Mouse (Mus musculus): ENCODE measurements around the gene Tmem116. TPM values are rescaled to one million over a fixed set of nuclear protein-coding genes. Genes with fewer than 3 reads are reported as not detected.
A peak's percentile ranks its signal among the peaks of the same experiment; 100 is the strongest.
"Not testable (repeated sequence)": the region's sequence is repeated elsewhere in the genome, so short reads cannot be mapped to it uniquely, and the experiment has no call there.

Gene Tmem116
- polyA plus RNA-seq, 1 experiment from 2014 or later: 2.6 TPM

GRCm38 (mm10) chr5:121472411-121472810 is 20.7 kb downstream of the Tmem116 start:
- Histone ChIP-seq H3K9me3 (ENCODE audit: control insufficient read depth, low read length) (no peaks in the 10 kb centered on the region), H3K27me3 (replicated peaks; ENCODE audit: control insufficient read depth, insufficient read depth, low read length) (no peaks in the 10 kb centered on the region), H3K4me3 (ENCODE audit: low read depth, low read length) (no peak overlapping the region), H3K4me2 (ENCODE audit: low read depth, low read length) (no peak overlapping the region), H3K9ac (ENCODE audit: low read depth, low read length) (no peak overlapping the region), H3K4me1 (ENCODE audit: control insufficient read depth, insufficient read depth, low read length) (no peaks in the 10 kb centered on the region), H3K36me3 (ENCODE audit: control insufficient read depth, insufficient read depth, low read length) (no peaks in the 10 kb centered on the region), H3K27ac (replicated peaks; ENCODE audit: low read depth, low read length) (no peak overlapping the region)
- ATAC-seq (ENCODE audit: low read depth): no peak
- 84% methylated on average over 2 of the region's 2 CpGs for WGBS
- DNase-seq (ENCODE audit: low spot score): no peak

- 72% methylated on average over 7 of the region's 7 CpGs for WGBS
- no peak for DNase-seq (ENCODE audit: low spot score)
- H3K27me3 ChIP-seq (replicated peaks; ENCODE audit: control insufficient read depth, insufficient read depth, low read length): no peaks in the 10 kb centered on the region
- ATAC-seq (ENCODE audit: low read depth): no peak
- H3K36me3 ChIP-seq (ENCODE audit: control insufficient read depth, insufficient read depth, low read length): no peaks in the 10 kb centered on the region
- H3K27ac ChIP-seq (replicated peaks; ENCODE audit: low read depth, low read length): no peak overlapping the region
- no peak overlapping the region for H3K9ac ChIP-seq (ENCODE audit: low read depth, low read length)
- H3K4me3 ChIP-seq (ENCODE audit: low read depth, low read length): no peak overlapping the region
- no peaks in the 10 kb centered on the region for H3K4me1 ChIP-seq (ENCODE audit: control insufficient read depth, insufficient read depth, low read length)
- no peak overlapping the region for H3K4me2 ChIP-seq (ENCODE audit: low read depth, low read length)
- no peaks in the 10 kb centered on the region for H3K9me3 ChIP-seq (ENCODE audit: control insufficient read depth, low read length)
Observed at GRCm38 (mm10) chr5:121474610-121475009, 22.9 kb downstream of the Tmem116 start.

- Histone ChIP-seq H3K9me3 (ENCODE audit: control insufficient read depth, low read length) (no peaks in the 10 kb centered on the region), H3K27me3 (replicated peaks; ENCODE audit: control insufficient read depth, insufficient read depth, low read length) (no peaks in the 10 kb centered on the region), H3K27ac (replicated peaks; ENCODE audit: low read depth, low read length) (no peak overlapping the region), H3K4me3 (ENCODE audit: low read depth, low read length) (no peak overlapping the region), H3K36me3 (ENCODE audit: control insufficient read depth, insufficient read depth, low read length) (no peaks in the 10 kb centered on the region), H3K9ac (ENCODE audit: low read depth, low read length) (no peak overlapping the region), H3K4me1 (ENCODE audit: control insufficient read depth, insufficient read depth, low read length) (no peaks in the 10 kb centered on the region), H3K4me2 (ENCODE audit: low read depth, low read length) (no peak overlapping the region)
- DNase-seq (ENCODE audit: low spot score): no peak
- ATAC-seq (ENCODE audit: low read depth): no peak
- 75% methylated on average over 1 of the region's 1 CpGs for WGBS
Observed at GRCm38 (mm10) chr5:121476040-121476439, 24.3 kb downstream of the Tmem116 start.

- WGBS: 33% methylated on average over 3 of the region's 3 CpGs
- H3K4me3 ChIP-seq (ENCODE audit: low read depth, low read length): no peak overlapping the region
- ATAC-seq (ENCODE audit: low read depth) (no peak), DNase-seq (ENCODE audit: low spot score) (peak; percentile 79)
- H3K27ac ChIP-seq (replicated peaks; ENCODE audit: low read depth, low read length): no peak overlapping the region
- H3K4me2 ChIP-seq (ENCODE audit: low read depth, low read length): no peak overlapping the region
- no peaks in the 10 kb centered on the region for H3K27me3 ChIP-seq (replicated peaks; ENCODE audit: control insufficient read depth, insufficient read depth, low read length)
- H3K9me3 ChIP-seq (ENCODE audit: control insufficient read depth, low read length): no peaks in the 10 kb centered on the region
- H3K9ac ChIP-seq (ENCODE audit: low read depth, low read length): no peak overlapping the region
- no peaks in the 10 kb centered on the region for H3K4me1 ChIP-seq (ENCODE audit: control insufficient read depth, insufficient read depth, low read length)
- H3K36me3 ChIP-seq (ENCODE audit: control insufficient read depth, insufficient read depth, low read length): no peaks in the 10 kb centered on the region
Observed at GRCm38 (mm10) chr5:121477680-121478079, 26.0 kb downstream of the Tmem116 start.

- 75% methylated on average over 5 of the region's 5 CpGs for WGBS
- Histone ChIP-seq H3K27me3 (replicated peaks; ENCODE audit: control insufficient read depth, insufficient read depth, low read length) (no peaks in the 10 kb centered on the region), H3K9ac (ENCODE audit: low read depth, low read length) (no peak overlapping the region), H3K27ac (replicated peaks; ENCODE audit: low read depth, low read length) (no peak overlapping the region), H3K36me3 (ENCODE audit: control insufficient read depth, insufficient read depth, low read length) (no peaks in the 10 kb centered on the region), H3K4me1 (ENCODE audit: control insufficient read depth, insufficient read depth, low read length) (no peaks in the 10 kb centered on the region), H3K9me3 (ENCODE audit: control insufficient read depth, low read length) (no peaks in the 10 kb centered on the region), H3K4me3 (ENCODE audit: low read depth, low read length) (no peak overlapping the region), H3K4me2 (ENCODE audit: low read depth, low read length) (no peak overlapping the region)
- ATAC-seq (ENCODE audit: low read depth): no peak
- DNase-seq (ENCODE audit: low spot score): no peak
Observed at GRCm38 (mm10) chr5:121484801-121485200, 33.1 kb downstream of the Tmem116 start.

- H3K4me1 ChIP-seq (ENCODE audit: control insufficient read depth, insufficient read depth, low read length): no peaks in the 10 kb centered on the region
- no peaks in the 10 kb centered on the region for H3K9me3 ChIP-seq (ENCODE audit: control insufficient read depth, low read length)
- H3K4me3 ChIP-seq (ENCODE audit: low read depth, low read length): no peak overlapping the region
- H3K27me3 ChIP-seq (replicated peaks; ENCODE audit: control insufficient read depth, insufficient read depth, low read length): no peaks in the 10 kb centered on the region
- peak; percentile 34 for DNase-seq (ENCODE audit: low spot score)
- H3K27ac ChIP-seq (replicated peaks; ENCODE audit: low read depth, low read length): no peak overlapping the region
- H3K9ac ChIP-seq (ENCODE audit: low read depth, low read length): no peak overlapping the region
- ATAC-seq (ENCODE audit: low read depth): no peak
- no peaks in the 10 kb centered on the region for H3K36me3 ChIP-seq (ENCODE audit: control insufficient read depth, insufficient read depth, low read length)
- WGBS: 55% methylated on average over 8 of the region's 8 CpGs
- no peak overlapping the region for H3K4me2 ChIP-seq (ENCODE audit: low read depth, low read length)
Observed at GRCm38 (mm10) chr5:121493305-121493704, 41.6 kb downstream of the Tmem116 start.

GRCm38 (mm10) chr5:121500719-121501118 is 49.0 kb downstream of the Tmem116 start:
- WGBS: 74% methylated on average over 7 of the region's 7 CpGs
- no peak for ATAC-seq (ENCODE audit: low read depth)
- Histone ChIP-seq H3K27me3 (replicated peaks; ENCODE audit: control insufficient read depth, insufficient read depth, low read length) (no peaks in the 10 kb centered on the region), H3K9me3 (ENCODE audit: control insufficient read depth, low read length) (no peaks in the 10 kb centered on the region), H3K27ac (replicated peaks; ENCODE audit: low read depth, low read length) (no peak overlapping the region), H3K36me3 (ENCODE audit: control insufficient read depth, insufficient read depth, low read length) (no peaks in the 10 kb centered on the region), H3K9ac (ENCODE audit: low read depth, low read length) (no peak overlapping the region), H3K4me1 (ENCODE audit: control insufficient read depth, insufficient read depth, low read length) (no peaks in the 10 kb centered on the region), H3K4me2 (ENCODE audit: low read depth, low read length) (no peak overlapping the region), H3K4me3 (ENCODE audit: low read depth, low read length) (no peak overlapping the region)
- no peak for DNase-seq (ENCODE audit: low spot score)

- H3K4me3 ChIP-seq (ENCODE audit: low read depth, low read length); DNase-seq (ENCODE audit: low spot score); H3K36me3 ChIP-seq (ENCODE audit: control insufficient read depth, insufficient read depth, low read length); ATAC-seq (ENCODE audit: low read depth); H3K27me3 ChIP-seq (replicated peaks; ENCODE audit: control insufficient read depth, insufficient read depth, low read length); H3K27ac ChIP-seq (replicated peaks; ENCODE audit: low read depth, low read length); H3K9ac ChIP-seq (ENCODE audit: low read depth, low read length); H3K9me3 ChIP-seq (ENCODE audit: control insufficient read depth, low read length); H3K4me1 ChIP-seq (ENCODE audit: control insufficient read depth, insufficient read depth, low read length); H3K4me2 ChIP-seq (ENCODE audit: low read depth, low read length): not testable (repeated sequence)
- WGBS: 77% methylated on average over 8 of the region's 17 CpGs
Observed at GRCm38 (mm10) chr5:121501424-121501996, 49.8 kb downstream of the Tmem116 start.

- ATAC-seq (ENCODE audit: low read depth): no peak
- Histone ChIP-seq H3K9me3 (ENCODE audit: control insufficient read depth, low read length) (no peaks in the 10 kb centered on the region), H3K36me3 (ENCODE audit: control insufficient read depth, insufficient read depth, low read length) (no peaks in the 10 kb centered on the region), H3K4me1 (ENCODE audit: control insufficient read depth, insufficient read depth, low read length) (no peaks in the 10 kb centered on the region), H3K27me3 (replicated peaks; ENCODE audit: control insufficient read depth, insufficient read depth, low read length) (no peaks in the 10 kb centered on the region), H3K4me3 (ENCODE audit: low read depth, low read length) (no peak within 1 kb of the TSS), H3K4me2 (ENCODE audit: low read depth, low read length) (no peak within 1 kb of the TSS), H3K27ac (replicated peaks; ENCODE audit: low read depth, low read length) (no peak within 1 kb of the TSS), H3K9ac (ENCODE audit: low read depth, low read length) (no peak within 1 kb of the TSS)
- DNase-seq (ENCODE audit: low spot score): no peak
- 76% methylated on average over 3 of the region's 3 CpGs for WGBS
Observed at GRCm38 (mm10) chr5:121503231-121503630, 51.5 kb downstream of the Tmem116 start, which contains the start of gene Adam1b. Adam1b (minus strand) TSS chr5:121503435.
